Mouse (Mus musculus): ENCODE measurements at regions not wholly inside any gene's neighbourhood (a gene's known extent, or its start where the extent isn't known, plus 50 kb on each side); places are given as distances from the start of the nearest gene placed in this dataset.
A peak's percentile ranks its signal among the peaks of the same experiment; 100 is the strongest.

DNA sequence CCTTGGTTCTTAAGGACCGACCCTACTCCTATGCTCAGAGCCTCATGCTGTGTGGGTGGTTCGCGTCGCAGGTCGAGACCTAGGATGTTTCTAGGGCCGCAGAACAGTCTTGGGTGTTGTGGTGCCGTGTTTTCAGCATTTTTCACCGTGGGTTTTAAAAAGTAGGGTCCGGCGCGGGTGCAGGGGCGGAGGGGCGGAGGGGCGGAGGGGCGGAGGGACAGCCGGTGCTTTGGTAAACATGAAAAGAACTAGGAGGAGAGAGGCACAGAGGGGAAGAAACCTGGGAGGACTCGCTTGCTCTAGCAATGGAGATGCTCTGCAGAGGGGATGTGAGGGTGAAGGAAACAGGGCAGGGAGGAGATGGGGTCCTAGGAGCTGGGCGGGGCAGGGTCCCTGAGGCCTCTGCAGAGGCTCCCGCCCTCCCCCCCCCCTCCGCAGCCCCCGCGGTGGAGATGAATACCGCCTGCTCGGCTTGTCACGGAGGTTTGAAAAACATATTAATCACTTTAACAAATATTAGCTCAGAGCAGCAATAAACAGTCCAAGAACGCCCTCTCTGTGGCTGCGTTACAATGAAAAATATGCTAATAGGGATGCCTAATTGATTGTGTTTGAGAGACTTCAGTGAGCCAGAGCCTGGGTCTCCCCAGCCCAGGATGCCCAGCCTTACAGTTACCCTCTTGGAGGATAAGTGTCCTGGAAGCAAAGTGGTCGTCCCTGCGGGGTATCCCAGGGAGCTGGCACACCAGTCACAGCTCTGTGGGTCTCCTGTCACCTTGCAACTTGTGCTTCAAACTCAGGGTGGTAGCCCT lies 94.0 kb upstream of the Gm26897 start:
- Histone ChIP-seq H3K36me3 (replicated peaks; ENCODE audit: control insufficient read depth, insufficient read depth) (no peaks in the 10 kb centered on the region), H3K4me2 (replicated peaks) (peak overlapping the region; percentile 40), H3K27ac (no peak overlapping the region), H3K27me3 (ENCODE audit: control insufficient read depth, insufficient read depth, low read length) (no peaks in the 10 kb centered on the region), H3K4me1 (replicated peaks; ENCODE audit: control insufficient read depth, insufficient read depth, low read length) (peaks cover 15% of the 10 kb centered on the region; the same call in 1 of the 2 replicates), H3K4me3 (replicated peaks; ENCODE audit: low read length) (no peak overlapping the region), H3K9me3 (ENCODE audit: control insufficient read depth, low read length) (no peaks in the 10 kb centered on the region), H3K9ac (peak overlapping the region; percentile 24; the same call in 1 of the 2 replicates)
- DNase-seq (ENCODE audit: low spot score) (peak; percentile 52), ATAC-seq (ENCODE audit: low FRiP score) (no peak)
- WGBS, result 3% methylated on average over 29 of the region's 29 CpGs

DNA sequence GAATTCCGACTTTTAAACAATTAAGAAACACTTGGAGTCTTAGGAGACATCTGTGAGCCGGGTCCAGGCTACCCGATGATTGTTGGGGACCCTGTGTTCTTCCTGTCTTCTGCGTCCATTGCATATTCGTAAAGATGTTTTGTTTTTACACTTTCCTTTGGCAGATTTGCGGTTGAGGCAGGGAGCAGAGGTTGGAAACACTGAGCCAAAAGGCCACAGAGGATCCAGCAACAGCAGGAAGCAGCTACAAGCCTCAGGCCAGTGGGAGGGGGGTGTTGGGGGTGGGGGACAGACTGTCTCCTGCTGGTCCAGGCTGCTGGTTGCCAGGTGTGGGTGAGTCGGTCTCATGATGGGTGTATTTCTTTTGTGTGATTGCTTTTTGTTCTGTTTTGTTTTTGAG lies 92.7 kb upstream of the Gm26897 start:
- H3K27ac ChIP-seq, result no peak overlapping the region
- WGBS, result 53% methylated on average over 7 of the region's 7 CpGs
- no peak for DNase-seq (ENCODE audit: low spot score)
- no peaks in the 10 kb centered on the region for H3K27me3 ChIP-seq (ENCODE audit: control insufficient read depth, insufficient read depth, low read length)
- no peak overlapping the region for H3K4me3 ChIP-seq (replicated peaks; ENCODE audit: low read length)
- H3K4me1 ChIP-seq (replicated peaks; ENCODE audit: control insufficient read depth, insufficient read depth, low read length), result peaks cover 15% of the 10 kb centered on the region; the same call in 1 of the 2 replicates
- no peaks in the 10 kb centered on the region for H3K9me3 ChIP-seq (ENCODE audit: control insufficient read depth, low read length)
- no peak overlapping the region for H3K4me2 ChIP-seq (replicated peaks)
- no peak overlapping the region for H3K9ac ChIP-seq
- ATAC-seq (ENCODE audit: low FRiP score), result no peak
- H3K36me3 ChIP-seq (replicated peaks; ENCODE audit: control insufficient read depth, insufficient read depth), result no peaks in the 10 kb centered on the region

DNA sequence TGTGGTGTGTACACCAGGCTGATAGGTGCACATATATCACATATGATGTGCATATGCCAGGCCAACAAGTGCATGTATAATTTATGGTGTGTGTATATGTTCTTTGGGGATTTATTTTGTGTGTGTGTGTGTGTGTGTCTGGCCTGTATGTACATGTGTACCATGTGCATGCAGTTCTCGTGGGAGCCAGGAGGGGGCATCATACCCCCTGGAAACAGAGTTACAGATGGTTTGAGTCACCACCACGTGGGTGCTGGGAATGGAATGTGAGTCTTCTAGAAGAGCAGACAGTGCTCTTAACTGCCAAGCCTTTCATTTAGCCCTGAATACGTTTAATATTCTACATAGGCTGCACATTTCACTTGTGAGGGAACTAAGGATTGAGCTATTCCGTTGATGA lies 92.0 kb upstream of the Gm26897 start:
- no peaks in the 10 kb centered on the region for H3K27me3 ChIP-seq (ENCODE audit: control insufficient read depth, insufficient read depth, low read length)
- H3K9me3 ChIP-seq (ENCODE audit: control insufficient read depth, low read length), result no peaks in the 10 kb centered on the region
- peaks cover 15% of the 10 kb centered on the region; the same call in 1 of the 2 replicates for H3K4me1 ChIP-seq (replicated peaks; ENCODE audit: control insufficient read depth, insufficient read depth, low read length)
- H3K27ac ChIP-seq, result no peak overlapping the region
- no peaks in the 10 kb centered on the region for H3K36me3 ChIP-seq (replicated peaks; ENCODE audit: control insufficient read depth, insufficient read depth)
- WGBS, result 82% methylated on average over 4 of the region's 4 CpGs
- no peak for DNase-seq (ENCODE audit: low spot score)
- H3K4me3 ChIP-seq (replicated peaks; ENCODE audit: low read length), result no peak overlapping the region
- ATAC-seq (ENCODE audit: low FRiP score), result no peak
- no peak overlapping the region for H3K4me2 ChIP-seq (replicated peaks)
- no peak overlapping the region for H3K9ac ChIP-seq

DNA sequence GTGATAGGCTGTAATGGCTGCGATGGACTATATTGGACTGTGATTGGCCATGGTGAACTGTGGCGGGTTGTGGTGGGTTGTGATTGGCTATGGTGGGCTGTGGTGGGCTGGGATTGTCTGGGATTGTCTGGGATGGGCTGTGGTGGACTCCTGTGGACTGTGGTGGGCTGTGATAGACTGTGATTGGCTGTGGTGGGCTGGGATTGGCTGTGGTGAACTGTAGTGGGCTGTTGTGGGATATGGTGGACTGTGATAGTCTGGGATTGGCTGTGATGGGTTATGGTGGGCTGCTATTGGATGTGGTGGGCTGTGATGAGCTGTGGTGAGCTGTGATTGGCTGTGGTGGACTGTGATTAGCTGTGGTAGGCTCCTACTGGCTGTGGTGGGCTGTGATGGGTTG lies 89.6 kb upstream of the Gm26897 start:
- no peak for ATAC-seq (ENCODE audit: low FRiP score)
- no peak for DNase-seq (ENCODE audit: low spot score)
- 83% methylated on average over 2 of the region's 2 CpGs for WGBS

DNA sequence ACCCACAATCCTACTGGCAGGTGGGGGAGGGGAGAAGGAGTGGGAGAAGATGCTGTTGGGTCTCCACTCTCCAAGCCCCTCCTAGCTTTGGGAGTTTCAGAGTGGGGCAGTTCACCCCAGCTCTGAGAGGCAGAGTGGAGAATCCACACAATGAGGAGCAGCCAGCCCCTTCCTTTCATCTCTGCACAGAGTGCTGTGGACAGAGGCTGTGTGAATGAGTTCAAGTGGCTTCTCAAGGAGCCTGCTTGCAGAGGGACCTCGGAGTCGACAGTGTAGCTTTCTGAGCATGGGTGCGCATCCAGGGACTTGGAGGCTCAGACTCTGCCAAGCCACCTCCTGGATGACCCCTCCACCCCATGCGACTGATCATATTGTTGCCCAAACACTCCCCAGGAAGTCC lies 88.9 kb upstream of the Gm26897 start:
- H3K27ac ChIP-seq, result no peak overlapping the region
- H3K9ac ChIP-seq, result no peak overlapping the region
- no peak for ATAC-seq (ENCODE audit: low FRiP score)
- H3K36me3 ChIP-seq (replicated peaks; ENCODE audit: control insufficient read depth, insufficient read depth), result no peaks in the 10 kb centered on the region
- no peak overlapping the region for H3K4me3 ChIP-seq (replicated peaks; ENCODE audit: low read length)
- DNase-seq (ENCODE audit: low spot score), result no peak
- no peaks in the 10 kb centered on the region for H3K9me3 ChIP-seq (ENCODE audit: control insufficient read depth, low read length)
- H3K4me2 ChIP-seq (replicated peaks), result no peak overlapping the region
- no peaks in the 10 kb centered on the region for H3K27me3 ChIP-seq (ENCODE audit: control insufficient read depth, insufficient read depth, low read length)
- H3K4me1 ChIP-seq (replicated peaks; ENCODE audit: control insufficient read depth, insufficient read depth, low read length), result peaks cover 26% of the 10 kb centered on the region
- 66% methylated on average over 4 of the region's 4 CpGs for WGBS

More for the DNA sequence above, 89.6 kb upstream of the Gm26897 start:
- Histone ChIP-seq H3K4me1 (replicated peaks; ENCODE audit: control insufficient read depth, insufficient read depth, low read length) (peaks cover 27% of the 10 kb centered on the region), H3K36me3 (replicated peaks; ENCODE audit: control insufficient read depth, insufficient read depth) (no peaks in the 10 kb centered on the region), H3K9me3 (ENCODE audit: control insufficient read depth, low read length) (no peaks in the 10 kb centered on the region), H3K27me3 (ENCODE audit: control insufficient read depth, insufficient read depth, low read length) (no peaks in the 10 kb centered on the region), H3K9ac (no peak overlapping the region), H3K27ac (no peak overlapping the region), H3K4me2 (replicated peaks) (no peak overlapping the region), H3K4me3 (replicated peaks; ENCODE audit: low read length) (no peak overlapping the region)

DNA sequence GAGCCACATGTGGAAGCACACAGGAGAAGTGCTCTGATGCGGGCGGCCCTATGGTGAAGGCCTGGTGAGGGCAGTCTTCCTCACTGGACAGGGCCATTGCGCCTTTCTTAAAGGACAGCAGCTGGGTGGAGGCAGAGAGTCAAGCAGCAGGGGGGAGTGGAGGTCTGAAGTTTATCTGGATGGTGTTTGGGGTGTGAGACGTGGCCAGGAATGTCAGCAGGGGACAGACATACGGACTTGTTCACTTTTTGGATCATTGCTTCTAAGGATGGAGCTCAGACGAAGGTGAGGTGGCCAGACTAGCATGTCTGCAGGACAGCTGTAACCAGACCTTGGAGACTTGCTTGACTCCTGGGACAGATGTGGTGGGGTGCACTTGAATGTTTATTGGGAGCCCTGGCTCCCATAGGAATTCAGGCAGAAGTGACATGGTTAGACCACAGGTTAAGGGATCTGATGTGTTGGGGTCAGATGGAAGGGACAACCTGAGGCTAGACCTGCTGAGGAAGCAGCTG lies 86.0 kb upstream of the Gm26897 start:
- 89% methylated on average over 6 of the region's 6 CpGs for WGBS
- ATAC-seq (ENCODE audit: low FRiP score) (no peak), DNase-seq (ENCODE audit: low spot score) (no peak)
- Histone ChIP-seq H3K9me3 (ENCODE audit: control insufficient read depth, low read length) (no peaks in the 10 kb centered on the region), H3K4me3 (replicated peaks; ENCODE audit: low read length) (no peak overlapping the region), H3K9ac (no peak overlapping the region), H3K27me3 (ENCODE audit: control insufficient read depth, insufficient read depth, low read length) (no peaks in the 10 kb centered on the region), H3K27ac (no peak overlapping the region), H3K36me3 (replicated peaks; ENCODE audit: control insufficient read depth, insufficient read depth) (no peaks in the 10 kb centered on the region), H3K4me2 (replicated peaks) (no peak overlapping the region), H3K4me1 (replicated peaks; ENCODE audit: control insufficient read depth, insufficient read depth, low read length) (peaks cover 21% of the 10 kb centered on the region)

DNA sequence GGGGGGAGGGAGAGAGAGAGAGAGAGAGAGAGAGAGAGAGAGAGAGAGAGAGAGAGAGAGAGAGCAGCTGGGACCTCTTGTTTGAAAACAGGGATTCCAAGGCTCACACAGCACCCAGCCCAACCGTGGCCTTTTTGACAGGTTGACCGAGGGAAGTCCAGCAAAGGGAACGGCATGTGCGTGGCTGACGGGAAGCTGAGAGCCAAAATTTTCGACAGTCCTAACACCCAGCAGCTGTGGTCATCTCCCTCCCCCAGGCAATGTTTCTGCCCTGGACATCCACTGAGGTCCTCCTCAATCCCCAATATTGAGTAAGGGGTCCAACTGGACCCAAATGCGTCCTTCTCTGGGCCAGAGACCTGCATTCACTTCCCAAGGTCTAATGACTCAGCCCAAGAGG lies 85.2 kb upstream of the Gm26897 start:
- no peak for ATAC-seq (ENCODE audit: low FRiP score)
- H3K4me1 ChIP-seq (replicated peaks; ENCODE audit: control insufficient read depth, insufficient read depth, low read length), result peaks cover 21% of the 10 kb centered on the region
- no peak for DNase-seq (ENCODE audit: low spot score)

DNA sequence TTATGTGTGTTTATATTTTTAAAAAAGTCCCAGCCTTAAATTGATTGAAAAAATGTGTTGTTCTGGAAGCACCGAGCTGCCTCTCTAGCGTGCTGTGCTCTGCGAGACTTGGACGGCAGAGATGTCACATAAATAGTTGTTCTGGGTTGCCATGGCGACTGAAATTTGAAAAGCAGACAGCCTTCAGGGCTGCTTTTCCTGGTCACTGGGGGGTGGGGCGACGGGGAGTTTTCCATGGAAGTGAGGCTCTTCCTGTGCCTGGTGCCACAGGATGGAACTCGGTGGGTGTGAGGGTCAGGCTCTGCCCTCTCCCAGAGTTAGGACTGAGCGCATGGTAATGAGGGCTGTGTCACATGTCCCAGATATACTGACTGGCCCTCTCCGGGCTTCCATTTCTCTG lies 84.7 kb upstream of the Gm26897 start:
- peak; percentile 77 for DNase-seq (ENCODE audit: low spot score)
- H3K27me3 ChIP-seq (ENCODE audit: control insufficient read depth, insufficient read depth, low read length), result no peaks in the 10 kb centered on the region
- H3K9ac ChIP-seq, result no peak overlapping the region

More for the DNA sequence above, 85.2 kb upstream of the Gm26897 start:
- Histone ChIP-seq H3K27ac (0 out of 2 replicates have a peak overlapping the region, but pooled peaks have one; percentile 11), H3K4me3 (replicated peaks; ENCODE audit: low read length) (no peak overlapping the region), H3K9me3 (ENCODE audit: control insufficient read depth, low read length) (no peaks in the 10 kb centered on the region), H3K4me2 (replicated peaks) (no peak overlapping the region), H3K36me3 (replicated peaks; ENCODE audit: control insufficient read depth, insufficient read depth) (no peaks in the 10 kb centered on the region), H3K9ac (peak overlapping the region; percentile 17; the same call in 1 of the 2 replicates), H3K27me3 (ENCODE audit: control insufficient read depth, insufficient read depth, low read length) (no peaks in the 10 kb centered on the region)
- 26% methylated on average over 7 of the region's 7 CpGs for WGBS

DNA sequence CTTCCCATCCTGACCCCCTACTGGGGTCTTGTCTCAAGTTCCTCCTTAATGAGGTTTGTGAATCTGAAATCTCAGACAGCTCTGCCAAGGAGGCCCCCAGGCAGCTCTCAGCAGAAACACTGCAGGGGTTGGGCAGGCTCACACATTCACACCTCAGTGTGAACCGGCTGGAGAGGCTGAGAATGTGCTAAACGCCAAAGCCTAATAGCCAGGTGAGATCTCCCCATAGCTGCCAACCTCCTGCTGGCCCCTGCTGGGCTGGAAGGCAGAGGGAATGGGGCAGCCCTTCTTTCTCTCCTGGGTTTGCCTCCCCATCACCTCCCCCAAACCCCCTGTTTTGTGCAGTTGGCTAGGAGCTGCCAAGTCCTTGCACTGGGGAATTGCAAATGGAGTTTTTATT lies 81.3 kb upstream of the Gm26897 start:
- Histone ChIP-seq H3K9ac (no peak overlapping the region), H3K4me1 (replicated peaks; ENCODE audit: control insufficient read depth, insufficient read depth, low read length) (peaks cover 21% of the 10 kb centered on the region), H3K9me3 (ENCODE audit: control insufficient read depth, low read length) (no peaks in the 10 kb centered on the region), H3K4me2 (replicated peaks) (no peak overlapping the region), H3K36me3 (replicated peaks; ENCODE audit: control insufficient read depth, insufficient read depth) (no peaks in the 10 kb centered on the region), H3K27me3 (ENCODE audit: control insufficient read depth, insufficient read depth, low read length) (no peaks in the 10 kb centered on the region), H3K4me3 (replicated peaks; ENCODE audit: low read length) (no peak overlapping the region), H3K27ac (no peak overlapping the region)
- no peak for ATAC-seq (ENCODE audit: low FRiP score)
- no peak for DNase-seq (ENCODE audit: low spot score)
- WGBS, result 28% methylated on average over 2 of the region's 2 CpGs

More for the DNA sequence above, 84.7 kb upstream of the Gm26897 start:
- WGBS, result 4% methylated on average over 10 of the region's 10 CpGs
- no peak overlapping the region for H3K4me2 ChIP-seq (replicated peaks)
- no peaks in the 10 kb centered on the region for H3K36me3 ChIP-seq (replicated peaks; ENCODE audit: control insufficient read depth, insufficient read depth)
- 0 out of 2 replicates have a peak overlapping the region, but pooled peaks have one; percentile 24 for H3K27ac ChIP-seq
- H3K4me3 ChIP-seq (replicated peaks; ENCODE audit: low read length), result no peak overlapping the region
- H3K4me1 ChIP-seq (replicated peaks; ENCODE audit: control insufficient read depth, insufficient read depth, low read length), result peaks cover 21% of the 10 kb centered on the region
- peak; percentile 54 for ATAC-seq (ENCODE audit: low FRiP score)
- H3K9me3 ChIP-seq (ENCODE audit: control insufficient read depth, low read length), result no peaks in the 10 kb centered on the region

All from hindbrain, embryonic 14.5 days (tissue).